Mouse (Mus musculus): ENCODE measurements around the gene Rad17.

Gene Rad17

GRCm38 (mm10) chr13:100612903-100613302 is 37.9 kb downstream of the Rad17 start:
- no peak for DNase-seq (ENCODE audit: low spot score)

- no peak for DNase-seq (ENCODE audit: low spot score)
These were observed 38.6 kb downstream of the Rad17 start for GRCm38 (mm10) chr13:100612251-100612650.

- no peak for DNase-seq (ENCODE audit: low spot score)
These were observed 39.6 kb downstream of the Rad17 start for GRCm38 (mm10) chr13:100611266-100611665.

- DNase-seq (ENCODE audit: low spot score): no peak
These were observed 43.1 kb downstream of the Rad17 start for GRCm38 (mm10) chr13:100607756-100608155.

GRCm38 (mm10) chr13:100605845-100606244 is 45.0 kb downstream of the Rad17 start:
- no peak for DNase-seq (ENCODE audit: low spot score)

GRCm38 (mm10) chr13:100603738-100604095 is 47.1 kb downstream of the Rad17 start:
- DNase-seq (ENCODE audit: low spot score): no peak

- no peak for DNase-seq (ENCODE audit: low spot score)
These were observed 47.7 kb downstream of the Rad17 start for GRCm38 (mm10) chr13:100603031-100603737.

- no peak for DNase-seq (ENCODE audit: low spot score)
These were observed 48.5 kb downstream of the Rad17 start for GRCm38 (mm10) chr13:100602239-100602902.

- DNase-seq (ENCODE audit: low spot score): no peak
These were observed 49.8 kb downstream of the Rad17 start for GRCm38 (mm10) chr13:100601034-100601433.

GRCm38 (mm10) chr13:100600317-100600716 is 50.5 kb downstream of the Rad17 start:
- no peak for DNase-seq (ENCODE audit: low spot score)

GRCm38 (mm10) chr13:100597284-100597683 is 53.6 kb downstream of the Rad17 start:
- DNase-seq (ENCODE audit: low spot score): no peak

GRCm38 (mm10) chr13:100595552-100595885 is 55.3 kb downstream of the Rad17 start:
- DNase-seq (ENCODE audit: low spot score): no peak

GRCm38 (mm10) chr13:100594838-100595551 is 55.9 kb downstream of the Rad17 start:
- no peak for DNase-seq (ENCODE audit: low spot score)

GRCm38 (mm10) chr13:100594041-100594792 is 56.6 kb downstream of the Rad17 start:
- peak; percentile 16 for DNase-seq (ENCODE audit: low spot score)

GRCm38 (mm10) chr13:100588646-100589045 is 62.2 kb downstream of the Rad17 start:
- DNase-seq (ENCODE audit: low spot score): no peak

- DNase-seq (ENCODE audit: low spot score): no peak
These were observed 68.7 kb downstream of the Rad17 start for GRCm38 (mm10) chr13:100582144-100582543.

- DNase-seq (ENCODE audit: low spot score): no peak
These were observed 69.2 kb downstream of the Rad17 start for GRCm38 (mm10) chr13:100581701-100582100.

- DNase-seq (ENCODE audit: low spot score): no peak
These were observed 70.9 kb downstream of the Rad17 start for GRCm38 (mm10) chr13:100579951-100580350.

GRCm38 (mm10) chr13:100579220-100579619 is 71.6 kb downstream of the Rad17 start:
- no peak for DNase-seq (ENCODE audit: low spot score)

- DNase-seq (ENCODE audit: low spot score): no peak
These were observed 74.9 kb downstream of the Rad17 start for GRCm38 (mm10) chr13:100575950-100576349.

GRCm38 (mm10) chr13:100570713-100571112 is 80.1 kb downstream of the Rad17 start:
- DNase-seq (ENCODE audit: low spot score): no peak

GRCm38 (mm10) chr13:100568359-100568758 is 82.5 kb downstream of the Rad17 start:
- no peak for DNase-seq (ENCODE audit: low spot score)

Measured in ovary, postnatal 36 days (tissue).